Mouse (Mus musculus): ENCODE results near the gene Epb41l4b. TPM values are rescaled to one million over a fixed set of nuclear protein-coding genes. Genes with fewer than 3 reads are reported as not detected.
A peak's percentile ranks its signal among the peaks of the same experiment; 100 is the strongest.

The Epb41l4b gene
- total and polyA plus RNA-seq, 3 experiments: 0.93 to 4.9 (median 2.0) TPM

DNA sequence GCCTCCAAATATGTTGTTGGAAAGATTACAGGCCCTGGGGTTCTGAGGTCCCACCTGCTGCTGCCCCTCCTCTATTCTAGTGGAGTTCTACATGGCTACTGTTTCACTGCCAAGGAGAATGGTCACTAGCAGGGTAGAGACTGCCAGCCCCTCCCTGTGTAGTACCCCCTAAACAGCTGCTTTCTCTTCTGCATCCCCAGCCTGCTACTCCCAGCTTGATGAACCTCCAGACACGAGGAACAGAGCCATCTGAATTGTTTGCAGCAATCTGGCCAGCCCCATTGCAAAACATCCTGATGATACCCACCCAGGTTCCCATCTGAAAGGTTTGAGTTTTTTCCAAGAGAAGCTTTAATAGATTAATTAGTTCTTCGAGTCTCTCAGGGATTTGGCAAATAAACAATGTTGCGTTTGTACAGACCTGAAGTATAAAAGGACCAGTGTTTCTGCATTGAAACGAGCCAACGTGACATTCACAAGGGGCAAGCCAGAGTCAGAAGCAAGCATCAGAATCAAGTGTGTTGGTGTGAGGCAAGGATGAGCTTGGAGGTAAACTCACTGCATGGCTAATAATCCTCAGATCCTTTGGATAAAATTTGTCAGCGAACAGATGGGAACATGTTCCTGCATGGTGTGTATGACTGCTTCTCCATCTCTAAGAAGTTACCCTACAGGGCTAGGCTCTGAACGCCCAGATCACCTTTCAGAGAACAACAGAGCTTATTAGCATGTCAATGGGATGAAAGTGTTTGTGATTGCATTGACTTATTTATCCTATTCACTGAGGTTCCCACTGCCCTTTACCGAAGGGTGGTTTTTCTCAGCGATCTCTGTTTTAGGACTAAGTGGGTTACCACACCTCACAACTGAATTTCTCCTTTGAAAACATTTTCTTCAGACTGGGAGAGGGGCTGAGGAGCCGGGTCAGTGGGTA, 19.8 kb upstream of the Epb41l4b start:
- 0 out of 2 replicates have a peak overlapping the region, but pooled peaks have one; percentile 32 for H3K9ac ChIP-seq (ENCODE audit: insufficient read depth, low read depth)
- H3K9me3 ChIP-seq (replicated peaks; ENCODE audit: low read length): no peaks in the 10 kb centered on the region
- H3K27ac ChIP-seq (ENCODE audit: insufficient read depth, low read depth): peak overlapping the region; percentile 96
- peaks cover 22 to 39% of the 10 kb centered on the region in 2 experiments for H3K4me1 ChIP-seq (ENCODE audit: control insufficient read depth in 1 of 2, insufficient read depth in 2 of 2)
- TF ChIP-seq CTCF (conservative IDR thresholded peaks at IDR 0.05 in 1 of 2, IDR thresholded peaks at IDR 0.05 in 1 of 2; ENCODE audit: low read depth in 2 of 2, low read length in 2 of 2): no peak
- TF ChIP-seq POLR2A (IDR thresholded peaks at IDR 0.05; ENCODE audit: low read depth, low read length): no peak
- no peak for TF ChIP-seq RAD21 (IDR thresholded peaks at IDR 0.05; ENCODE audit: low read depth, low read length)
- TF ChIP-seq USF2 (conservative IDR thresholded peaks at IDR 0.05; ENCODE audit: low read depth, low read length): no peak
- TF ChIP-seq CHD2 (IDR thresholded peaks at IDR 0.05; ENCODE audit: low read length): no peak
- TF ChIP-seq UBTF (IDR thresholded peaks at IDR 0.05; ENCODE audit: low read depth, low read length): no peak
- TF ChIP-seq EP300 (IDR thresholded peaks at IDR 0.05; ENCODE audit: low read length): no peak
- TF ChIP-seq SIN3A (IDR thresholded peaks at IDR 0.05; ENCODE audit: low read length): no peak
- no peak for TF ChIP-seq ZMIZ1 (IDR thresholded peaks at IDR 0.05; ENCODE audit: low read depth, low read length)
- no peak for TF ChIP-seq NRF1 (IDR thresholded peaks at IDR 0.05; ENCODE audit: low read depth, low read length)
- no peak for TF ChIP-seq ELF1 (IDR thresholded peaks at IDR 0.05; ENCODE audit: low read depth, low read length)
- no peak for TF ChIP-seq MYC (IDR thresholded peaks at IDR 0.05; ENCODE audit: low read depth, low read length)
- H3K79me2 ChIP-seq (replicated peaks; ENCODE audit: control insufficient read depth, extremely low read depth, insufficient read depth, poor library complexity, severe bottlenecking): no peaks in the 10 kb centered on the region
- in situ Hi-C loops (cut with MboI; ENCODE audit: low pct_ligation_motif_present, low pct_unique_long_range_greater_than_20kb, low sequenced_read_pairs): loop anchor here (10.0 kb wide), 1 partner anchor 98 kb away; no protein-coding TSS in a partner anchor
- H3K27me3 ChIP-seq (replicated peaks): no peaks in the 10 kb centered on the region
- no peaks in the 10 kb centered on the region for H3K36me3 ChIP-seq (replicated peaks in 1 of 2; ENCODE audit: control insufficient read depth in 1 of 2, insufficient read depth in 1 of 2, low read length in 1 of 2)
- DNase-seq (ENCODE audit: extremely low read depth): no peak
- no peak overlapping the region for H3K4me3 ChIP-seq (replicated peaks in 1 of 3; ENCODE audit: low read depth in 2 of 3, low read length in 2 of 3, poor library complexity in 1 of 3)
- peak overlapping the region; percentile 27; the same call in 1 of the 2 replicates for H3K4me2 ChIP-seq (ENCODE audit: insufficient read depth, low read depth, poor library complexity, severe bottlenecking)
- dilution Hi-C loops (cut with MboI; ENCODE audit: extremely low pct_ligation_motif_present, extremely low pct_unique_long_range_greater_than_20kb, low sequenced_read_pairs): no loop called here

GRCm38 (mm10) chr4:57160571-57160970, 17.3 kb upstream of the Epb41l4b start:
- dilution Hi-C loops (cut with MboI; ENCODE audit: extremely low pct_ligation_motif_present, extremely low pct_unique_long_range_greater_than_20kb, low sequenced_read_pairs): no loop called here
- Histone ChIP-seq H3K79me2 (replicated peaks; ENCODE audit: control insufficient read depth, extremely low read depth, insufficient read depth, poor library complexity, severe bottlenecking) (no peaks in the 10 kb centered on the region), H3K4me3 (replicated peaks in 1 of 3; ENCODE audit: low read depth in 2 of 3, low read length in 2 of 3, poor library complexity in 1 of 3) (no peak overlapping the region), H3K9me3 (replicated peaks; ENCODE audit: low read length) (no peaks in the 10 kb centered on the region), H3K36me3 (replicated peaks in 1 of 2; ENCODE audit: control insufficient read depth in 1 of 2, insufficient read depth in 1 of 2, low read length in 1 of 2) (no peaks in the 10 kb centered on the region), H3K27ac (ENCODE audit: insufficient read depth, low read depth) (no peak overlapping the region), H3K9ac (ENCODE audit: insufficient read depth, low read depth) (no peak overlapping the region), H3K4me1 (ENCODE audit: control insufficient read depth in 1 of 2, insufficient read depth in 2 of 2) (peaks cover 10 to 21% of the 10 kb centered on the region in 2 experiments), H3K27me3 (replicated peaks) (no peaks in the 10 kb centered on the region), H3K4me2 (ENCODE audit: insufficient read depth, low read depth, poor library complexity, severe bottlenecking) (no peak overlapping the region)
- no peak for TF ChIP-seq IRF4 (IDR thresholded peaks at IDR 0.05; ENCODE audit: low read depth, low read length)
- TF ChIP-seq ZMIZ1 (IDR thresholded peaks at IDR 0.05; ENCODE audit: low read depth, low read length): no peak
- no peak for TF ChIP-seq MAFK (IDR thresholded peaks at IDR 0.05; ENCODE audit: insufficient replicate concordance, low read length)
- no peak for TF ChIP-seq MXI1 (IDR thresholded peaks at IDR 0.05; ENCODE audit: low read depth, low read length)
- no peak for TF ChIP-seq RAD21 (IDR thresholded peaks at IDR 0.05; ENCODE audit: low read depth, low read length)
- DNase-seq (ENCODE audit: extremely low read depth): no peak
- in situ Hi-C loops (cut with MboI; ENCODE audit: low pct_ligation_motif_present, low pct_unique_long_range_greater_than_20kb, low sequenced_read_pairs): loop anchor here (10.0 kb wide), 1 partner anchor 96 kb away; no protein-coding TSS in a partner anchor

All from CH12.LX (cell line).